Mouse (Mus musculus) spleen, postnatal 10 days (tissue): ENCODE results near the gene Commd1.

Experiments used
- DNase-seq, 2 experiments: peaks; one replicate each; pipeline ENCODE4 v3.0.0; 2021 to 2022; ENCODE audit warnings: low spot score in 2 of 2

Gene Commd1

GRCm38 (mm10) chr11:22952668-22953067, 29.5 kb downstream of the Commd1 start:
- no peak for DNase-seq

DNA sequence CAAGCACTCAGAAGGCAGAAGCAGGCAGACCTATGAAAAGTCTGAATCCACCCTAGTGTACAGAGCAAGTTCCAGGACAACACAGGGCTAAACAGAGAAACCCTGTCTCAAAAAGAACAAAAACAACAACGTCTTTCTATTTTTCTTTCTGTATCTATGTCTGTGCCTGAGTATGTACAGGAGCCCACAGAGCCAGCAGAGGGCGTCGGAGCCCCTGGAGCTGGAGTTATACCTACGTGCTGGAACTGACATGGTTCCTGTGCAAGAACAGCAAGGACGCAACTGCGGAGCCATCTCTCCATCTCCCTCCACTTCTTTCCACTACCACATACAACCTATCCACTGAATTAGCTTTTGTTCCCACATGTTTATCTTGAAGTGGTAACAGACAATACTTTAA, 32.1 kb downstream of the Commd1 start:
- DNase-seq = peak in 1 of 2 experiments; percentile 53

GRCm38 (mm10) chr11:22949101-22949500, 33.1 kb downstream of the Commd1 start:
- no peak for DNase-seq

DNA sequence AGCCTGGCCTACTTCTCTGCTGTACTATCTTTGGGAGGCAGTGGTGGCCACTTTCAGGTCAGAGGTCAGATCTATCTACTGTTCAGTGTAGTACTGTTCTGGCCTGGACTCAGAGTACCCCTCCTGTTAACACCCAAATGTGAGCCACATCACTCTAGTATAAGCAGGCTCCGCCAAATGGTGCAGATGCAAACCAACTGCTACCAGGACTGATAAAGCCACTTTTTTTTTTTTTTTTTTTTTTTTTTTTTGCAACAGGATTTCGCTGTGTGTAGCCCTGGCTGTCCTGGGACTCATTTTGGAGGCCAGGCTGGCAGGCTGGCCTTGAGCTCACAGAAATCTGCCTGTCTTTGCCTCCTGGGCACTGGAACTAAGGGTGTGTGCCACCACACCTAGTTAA, 43.2 kb downstream of the Commd1 start:
- no peak for DNase-seq

DNA sequence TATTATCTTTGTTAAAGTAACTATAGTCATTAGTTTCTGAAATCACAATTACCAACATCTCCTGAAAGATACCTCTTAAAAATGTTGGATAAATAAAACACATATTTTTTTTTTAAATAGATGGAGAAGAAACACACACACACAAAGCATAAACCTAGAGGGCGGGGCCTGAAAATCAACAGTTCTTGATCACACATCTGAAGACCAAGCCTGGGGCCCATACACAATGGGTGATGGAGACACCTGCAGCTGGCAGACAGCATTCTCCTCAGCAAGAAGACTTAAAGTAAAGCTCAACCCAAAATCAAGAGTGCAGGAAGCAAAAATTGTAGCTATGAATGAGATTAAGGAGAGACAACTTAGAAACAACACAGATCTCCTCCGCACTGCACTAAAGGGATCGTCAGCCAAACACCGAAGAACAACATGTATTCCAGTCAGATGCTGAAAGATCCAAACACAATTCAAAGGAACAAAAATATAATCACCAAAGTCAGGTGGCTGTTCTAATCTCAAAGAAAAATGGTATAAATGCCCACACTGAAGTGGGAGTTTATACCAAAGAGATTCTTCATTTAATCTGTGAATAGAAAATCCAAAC, 44.4 kb downstream of the Commd1 start:
- no peak for DNase-seq

DNA sequence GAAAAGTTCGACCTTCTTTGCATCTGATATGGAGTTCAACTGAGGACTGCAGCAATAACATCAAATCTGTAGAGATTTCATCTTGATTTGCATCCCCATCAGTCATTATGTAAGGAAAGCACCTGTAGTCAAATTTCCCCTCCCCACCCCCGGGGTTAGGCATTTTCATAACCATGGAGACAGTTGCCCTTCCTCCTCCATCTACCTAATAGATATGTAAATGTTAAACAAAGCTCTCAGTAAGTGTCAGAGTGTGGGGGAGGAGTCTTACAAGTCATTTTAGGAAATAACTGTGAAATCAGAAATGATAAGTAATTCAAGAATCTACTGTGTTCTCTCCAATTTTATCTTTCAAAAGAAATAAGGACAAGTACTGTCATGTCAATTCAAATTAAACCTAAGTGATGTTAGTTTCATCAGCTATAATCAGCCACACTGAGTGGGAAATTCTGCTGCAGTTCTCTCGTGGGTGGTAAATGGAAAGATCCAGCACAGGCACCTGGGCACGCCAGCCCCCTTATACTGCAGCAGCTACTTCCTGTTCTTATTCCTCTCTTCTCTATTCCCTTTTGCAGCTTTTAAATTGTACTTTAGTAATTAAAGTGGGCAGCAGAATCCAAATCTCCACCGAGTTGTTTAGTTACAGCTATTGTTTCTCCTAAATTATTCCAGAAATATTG, 45.6 kb downstream of the Commd1 start:
- peak in 1 of 2 experiments; percentile 53 for DNase-seq

- no peak for DNase-seq
Observed at GRCm38 (mm10) chr11:22932167-22932566, 50.0 kb downstream of the Commd1 start.

DNA sequence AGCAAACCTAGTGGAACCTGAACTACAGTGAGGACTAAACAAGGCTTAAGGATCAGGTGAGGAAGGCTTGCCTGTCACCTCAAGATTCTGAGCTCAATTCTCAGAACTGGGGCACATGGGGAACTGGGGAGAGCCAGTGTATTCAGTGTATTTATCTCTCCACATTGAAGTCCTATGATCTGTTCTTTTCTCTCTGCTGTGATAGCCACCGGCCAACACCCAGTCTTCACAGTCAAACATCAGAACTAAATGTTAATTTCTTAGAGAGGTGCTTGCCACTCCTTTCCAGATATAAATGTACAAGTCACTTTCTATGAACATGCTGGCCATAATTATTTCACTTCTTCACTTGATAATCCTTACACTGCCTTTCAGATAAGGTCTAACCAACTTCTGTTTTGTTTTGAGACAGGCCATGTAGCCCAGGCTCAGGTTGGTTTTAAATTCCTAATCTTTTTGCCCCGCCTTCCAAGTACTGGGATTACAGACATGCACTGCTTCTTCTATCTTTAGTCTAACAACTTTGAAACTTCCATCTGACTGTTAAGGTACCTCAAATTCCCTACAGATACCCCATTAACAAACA, 50.8 kb downstream of the Commd1 start:
- no peak for DNase-seq

DNA sequence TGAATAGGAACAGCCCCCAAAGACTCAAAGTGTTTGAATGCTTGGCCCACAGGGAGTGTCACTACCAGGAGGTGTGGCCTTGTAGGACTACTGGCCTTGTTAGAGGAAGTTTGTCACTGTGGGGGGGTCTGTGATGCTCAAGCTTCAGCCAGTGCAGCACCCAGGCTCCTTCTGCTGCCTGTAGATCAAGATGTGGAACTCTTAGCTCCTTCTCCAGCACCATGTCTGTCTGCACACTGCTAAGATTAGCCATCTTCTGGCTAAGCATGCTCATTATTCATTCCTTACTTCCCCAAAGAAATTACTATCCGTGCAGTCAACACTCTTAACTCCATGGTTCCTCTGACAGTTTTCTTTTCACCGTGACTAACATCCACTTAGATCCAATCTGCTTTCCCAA, 52.1 kb downstream of the Commd1 start:
- DNase-seq = no peak

DNA sequence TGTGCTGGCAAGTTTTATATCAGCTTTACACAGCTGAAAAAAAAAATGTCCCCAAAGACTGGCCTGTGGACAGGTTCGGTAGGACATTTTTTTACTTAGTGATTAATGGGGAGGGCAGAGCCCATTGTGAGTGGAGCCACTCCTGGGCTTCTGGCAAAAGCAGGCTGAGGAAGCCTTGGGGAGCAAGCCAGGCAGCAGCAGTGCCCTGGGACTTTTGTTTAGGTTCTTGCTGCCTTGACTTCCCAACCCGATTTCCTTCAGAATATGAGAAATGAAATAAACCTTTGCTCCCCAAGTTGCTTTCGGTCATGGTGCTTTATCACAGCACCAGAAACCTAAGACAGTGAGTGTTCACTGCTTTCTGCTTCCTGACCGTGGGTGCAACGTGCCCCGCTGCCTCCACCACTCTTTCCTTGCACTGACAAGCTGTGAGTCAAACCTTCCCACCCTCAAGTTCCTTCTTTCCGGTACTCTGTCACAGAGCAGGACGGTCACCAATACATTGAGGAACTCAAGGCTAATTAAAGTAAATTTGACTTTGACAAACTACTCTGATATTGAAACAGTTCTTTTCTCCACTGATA, 53.5 kb downstream of the Commd1 start:
- DNase-seq = no peak

- no peak for DNase-seq
Observed at GRCm38 (mm10) chr11:22923606-22924005, 58.6 kb downstream of the Commd1 start.

- no peak for DNase-seq
Observed at GRCm38 (mm10) chr11:22922546-22922945, 59.6 kb downstream of the Commd1 start.

DNA sequence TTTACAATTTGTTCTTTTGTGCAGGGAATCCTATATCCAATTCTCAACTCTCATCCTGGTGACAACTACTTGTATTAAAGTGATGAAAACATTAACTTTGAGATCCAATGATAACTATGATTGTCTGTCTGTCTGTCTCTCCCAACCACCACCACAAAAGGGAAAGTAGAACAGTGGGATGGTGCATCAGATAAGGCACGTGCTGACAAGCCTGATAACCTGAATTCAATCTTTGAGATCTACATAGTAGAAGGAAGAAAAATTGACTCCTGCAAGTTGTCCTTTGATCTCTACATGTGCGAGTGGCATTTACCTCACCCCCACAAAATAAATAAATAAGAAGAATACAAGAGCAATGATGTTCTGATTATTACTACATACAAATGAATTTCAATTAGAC, 62.8 kb downstream of the Commd1 start:
- DNase-seq = no peak

DNA sequence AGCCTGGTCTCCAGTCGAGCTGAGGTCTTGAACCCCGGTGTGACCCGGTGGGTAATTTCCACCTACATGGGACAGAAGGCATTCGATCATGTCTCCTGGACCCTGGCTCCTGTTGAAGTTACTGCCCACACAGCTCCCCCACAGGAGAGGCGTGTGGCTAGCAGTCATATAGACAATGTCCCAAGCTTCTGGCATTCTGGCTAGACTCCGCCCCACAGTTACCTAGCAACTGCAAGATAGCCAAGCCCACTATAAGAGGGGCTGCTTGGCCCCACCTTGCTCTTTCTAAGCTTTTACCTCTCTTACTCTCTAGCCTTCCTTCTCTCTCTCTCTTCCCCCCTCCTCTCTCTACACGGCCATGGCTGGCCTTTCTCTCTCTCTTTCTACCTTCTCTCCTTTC, 64.4 kb downstream of the Commd1 start:
- DNase-seq = no peak

DNA sequence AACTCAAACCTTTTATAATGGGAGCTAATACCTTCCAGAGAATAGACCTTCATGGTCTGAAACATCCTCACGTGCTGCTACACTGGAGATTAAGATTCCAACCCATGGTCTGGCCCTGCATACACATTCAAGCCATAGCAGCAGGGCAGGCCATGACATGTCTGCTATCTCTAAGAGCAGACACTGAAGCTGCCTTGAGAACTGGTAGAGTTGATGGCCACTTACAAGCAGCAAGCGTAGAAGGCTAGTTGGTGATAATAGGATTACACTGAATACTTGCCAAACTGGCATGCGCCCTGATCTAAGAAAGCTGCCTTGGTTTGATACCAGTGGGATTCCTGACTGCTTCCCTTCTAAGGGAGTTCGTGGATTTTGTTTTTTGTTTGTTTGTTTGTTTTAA, 68.4 kb downstream of the Commd1 start:
- DNase-seq = no peak

DNA sequence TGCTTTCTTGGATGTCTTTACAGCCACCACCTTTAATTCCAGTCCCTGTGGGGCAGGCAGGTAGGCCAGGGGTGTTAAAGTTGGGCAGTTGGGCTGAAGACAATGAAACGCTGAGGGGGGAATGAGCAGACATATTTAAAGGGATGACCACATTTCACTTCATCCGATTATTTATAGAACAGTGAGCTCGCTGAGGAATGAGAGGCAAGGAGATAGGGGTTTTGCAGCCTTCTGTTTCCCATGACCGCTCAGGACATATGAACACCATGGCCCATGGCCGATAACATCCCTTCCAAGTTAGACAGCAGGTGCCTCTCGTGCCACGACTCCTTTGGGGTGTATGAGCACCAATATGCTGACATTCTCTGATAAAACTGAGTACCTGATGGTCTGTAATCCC, 70.4 kb downstream of the Commd1 start:
- no peak for DNase-seq

DNA sequence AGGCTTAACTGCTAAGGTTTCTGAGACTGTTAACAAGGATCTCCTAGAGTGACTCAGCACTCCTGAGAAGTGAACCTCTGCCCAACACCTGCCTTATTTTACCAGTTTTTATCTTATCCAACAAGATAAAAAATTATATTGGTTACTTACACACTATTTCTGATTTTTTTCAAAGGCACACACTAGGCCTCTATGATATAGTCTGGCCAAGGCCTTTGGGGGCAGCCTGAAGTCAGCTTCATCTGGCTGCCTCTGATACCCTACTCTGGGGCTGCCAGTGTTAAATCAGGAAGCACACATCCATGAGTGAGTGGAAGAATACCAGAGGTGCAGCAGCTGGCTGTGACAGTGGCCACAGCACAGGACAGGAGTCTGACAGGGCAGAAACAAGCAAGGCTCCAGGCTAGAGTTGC, 75.7 kb downstream of the Commd1 start:
- no peak for DNase-seq

GRCm38 (mm10) chr11:22902923-22903322, 79.3 kb downstream of the Commd1 start:
- no peak for DNase-seq

DNA sequence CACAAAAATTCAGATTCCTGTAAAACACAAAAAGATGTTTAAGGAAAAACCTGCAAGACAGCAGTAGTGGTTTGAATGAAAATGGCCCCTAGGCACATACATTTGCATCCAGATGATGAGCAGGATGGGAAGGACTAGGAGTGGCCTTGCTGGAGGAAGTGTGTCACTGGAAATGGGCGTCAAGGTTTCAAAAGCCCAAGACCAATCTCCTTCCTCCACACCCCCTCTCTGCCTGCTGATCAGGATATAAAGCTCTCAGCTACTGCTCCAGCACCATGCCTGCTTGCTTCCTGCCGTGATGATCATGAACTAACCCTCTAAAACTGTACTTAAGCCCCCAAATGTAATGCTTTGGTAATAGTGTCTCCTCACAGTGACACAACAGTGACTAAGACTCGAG, 82.1 kb downstream of the Commd1 start:
- DNase-seq = no peak

GRCm38 (mm10) chr11:22897642-22898041, 84.5 kb downstream of the Commd1 start:
- no peak for DNase-seq

GRCm38 (mm10) chr11:22897127-22897526, 85.1 kb downstream of the Commd1 start:
- DNase-seq = no peak

DNA sequence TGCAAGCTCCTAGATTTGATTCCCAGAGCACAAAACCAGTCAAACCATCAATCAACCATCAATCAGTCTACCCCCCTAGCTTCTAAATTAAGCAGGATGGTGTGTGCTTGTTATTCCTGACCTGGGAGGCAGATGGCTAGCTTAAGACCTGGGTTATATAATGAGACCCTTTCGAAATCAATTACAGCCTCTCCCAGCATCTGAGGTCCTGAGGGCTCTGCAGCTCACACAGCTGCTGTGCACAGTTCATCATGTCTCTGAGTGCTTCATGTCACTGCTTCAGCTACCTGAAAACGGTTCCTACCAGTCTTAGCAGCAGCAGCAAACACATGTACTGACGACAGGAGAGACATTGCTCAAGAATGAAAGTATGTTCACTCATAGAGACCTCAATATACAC, 89.1 kb downstream of the Commd1 start:
- no peak for DNase-seq

DNA sequence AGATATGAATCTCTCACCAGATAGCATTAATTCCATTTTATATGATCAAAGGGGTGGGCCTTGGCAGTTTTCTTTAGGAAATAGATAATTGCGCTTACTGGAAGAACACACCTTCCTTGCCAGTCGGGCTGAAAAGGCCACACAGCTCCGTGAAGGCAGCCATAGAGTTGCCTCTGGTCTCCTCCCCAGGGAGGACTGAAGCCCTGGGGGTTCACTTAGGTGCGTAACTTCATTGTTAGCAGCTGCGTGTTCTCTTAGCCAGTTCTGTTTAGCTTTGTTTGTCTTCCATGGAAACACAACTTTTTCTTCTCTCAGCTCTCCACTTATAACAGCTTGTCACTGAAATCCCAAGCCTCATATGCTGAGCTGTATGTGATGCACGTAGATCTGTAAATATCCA, 89.7 kb downstream of the Commd1 start:
- no peak for DNase-seq
